Mouse (Mus musculus): ENCODE results near the gene Gm10354. TPM values are rescaled to one million over a fixed set of nuclear protein-coding genes. Genes with fewer than 3 reads are reported as not detected.
"Not testable (repeated sequence)": the region's sequence is repeated elsewhere in the genome, so short reads cannot be mapped to it uniquely, and the experiment has no call there.

Gm10354 gene
- polyA plus RNA-seq (2015; fragmentation: Nextera tagmentation; extraction: Ambion mirVana): not detected in 2 replicates

GRCm38 (mm10) chr5:14978835-14979234, at the start of gene Gm10354:
Gm10354 (minus strand) TSS chr5:14978935.
- not testable (repeated sequence) for H3K27ac ChIP-seq (ENCODE audit: low read length); H3K27me3 ChIP-seq (replicated peaks; ENCODE audit: insufficient read depth, low read length); H3K9me3 ChIP-seq (ENCODE audit: low read length); H3K4me1 ChIP-seq (ENCODE audit: insufficient read depth, low read depth, low read length); H3K4me2 ChIP-seq (replicated peaks; ENCODE audit: low read depth, low read length); H3K36me3 ChIP-seq (ENCODE audit: insufficient read depth, low read length); H3K9ac ChIP-seq (replicated peaks; ENCODE audit: low read depth); H3K4me3 ChIP-seq (ENCODE audit: low read depth, low read length); DNase-seq (ENCODE audit: low spot score); ATAC-seq
- no CpG with 5 or more reads among the region's 1 CpGs for WGBS

- H3K36me3 ChIP-seq (ENCODE audit: insufficient read depth, low read length); H3K9me3 ChIP-seq (ENCODE audit: low read length); ATAC-seq; H3K9ac ChIP-seq (replicated peaks; ENCODE audit: low read depth); DNase-seq (ENCODE audit: low spot score); H3K4me2 ChIP-seq (replicated peaks; ENCODE audit: low read depth, low read length); H3K27me3 ChIP-seq (replicated peaks; ENCODE audit: insufficient read depth, low read length); H3K4me3 ChIP-seq (ENCODE audit: low read depth, low read length); H3K4me1 ChIP-seq (ENCODE audit: insufficient read depth, low read depth, low read length); H3K27ac ChIP-seq (ENCODE audit: low read length): not testable (repeated sequence)
- 100% methylated on average over 1 of the region's 1 CpGs for WGBS
These were observed 45.6 kb upstream of the Gm10354 start for GRCm38 (mm10) chr5:15024316-15024715.

GRCm38 (mm10) chr5:15020067-15020466, 41.3 kb upstream of the Gm10354 start:
- not testable (repeated sequence) for H3K4me2 ChIP-seq (replicated peaks; ENCODE audit: low read depth, low read length); H3K36me3 ChIP-seq (ENCODE audit: insufficient read depth, low read length); H3K4me1 ChIP-seq (ENCODE audit: insufficient read depth, low read depth, low read length); H3K9me3 ChIP-seq (ENCODE audit: low read length); ATAC-seq; H3K9ac ChIP-seq (replicated peaks; ENCODE audit: low read depth); H3K27me3 ChIP-seq (replicated peaks; ENCODE audit: insufficient read depth, low read length); H3K4me3 ChIP-seq (ENCODE audit: low read depth, low read length); H3K27ac ChIP-seq (ENCODE audit: low read length)
- WGBS: 56% methylated on average over 2 of the region's 2 CpGs
- peak; percentile 5 for DNase-seq (ENCODE audit: low spot score)

GRCm38 (mm10) chr5:15010639-15011582, 32.2 kb upstream of the Gm10354 start:
- not testable (repeated sequence) for H3K27me3 ChIP-seq (replicated peaks; ENCODE audit: insufficient read depth, low read length); H3K9me3 ChIP-seq (ENCODE audit: low read length); H3K9ac ChIP-seq (replicated peaks; ENCODE audit: low read depth); H3K27ac ChIP-seq (ENCODE audit: low read length); H3K36me3 ChIP-seq (ENCODE audit: insufficient read depth, low read length); H3K4me3 ChIP-seq (ENCODE audit: low read depth, low read length); H3K4me2 ChIP-seq (replicated peaks; ENCODE audit: low read depth, low read length); H3K4me1 ChIP-seq (ENCODE audit: insufficient read depth, low read depth, low read length)
- ATAC-seq (peak; percentile 25; the same call in 1 of the 2 replicates), DNase-seq (ENCODE audit: low spot score) (peak; percentile 7)
- 79% methylated on average over 11 of the region's 11 CpGs for WGBS

- not testable (repeated sequence) for H3K27me3 ChIP-seq (replicated peaks; ENCODE audit: insufficient read depth, low read length); H3K27ac ChIP-seq (ENCODE audit: low read length); H3K36me3 ChIP-seq (ENCODE audit: insufficient read depth, low read length); H3K4me1 ChIP-seq (ENCODE audit: insufficient read depth, low read depth, low read length); H3K9me3 ChIP-seq (ENCODE audit: low read length); H3K4me3 ChIP-seq (ENCODE audit: low read depth, low read length); H3K4me2 ChIP-seq (replicated peaks; ENCODE audit: low read depth, low read length); ATAC-seq; H3K9ac ChIP-seq (replicated peaks; ENCODE audit: low read depth)
- peak; percentile 5 for DNase-seq (ENCODE audit: low spot score)
- WGBS: 53% methylated on average over 3 of the region's 3 CpGs
These were observed 28.2 kb upstream of the Gm10354 start for GRCm38 (mm10) chr5:15006907-15007306.

- 64% methylated on average over 3 of the region's 3 CpGs for WGBS
- not testable (repeated sequence) for ATAC-seq; H3K4me3 ChIP-seq (ENCODE audit: low read depth, low read length)
These were observed 27.6 kb upstream of the Gm10354 start for GRCm38 (mm10) chr5:15006288-15006687.

GRCm38 (mm10) chr5:15005584-15005983, 26.8 kb upstream of the Gm10354 start:
- H3K36me3 ChIP-seq (ENCODE audit: insufficient read depth, low read length); H3K9ac ChIP-seq (replicated peaks; ENCODE audit: low read depth); H3K4me3 ChIP-seq (ENCODE audit: low read depth, low read length); H3K27me3 ChIP-seq (replicated peaks; ENCODE audit: insufficient read depth, low read length); DNase-seq (ENCODE audit: low spot score); H3K9me3 ChIP-seq (ENCODE audit: low read length); H3K27ac ChIP-seq (ENCODE audit: low read length); H3K4me2 ChIP-seq (replicated peaks; ENCODE audit: low read depth, low read length); H3K4me1 ChIP-seq (ENCODE audit: insufficient read depth, low read depth, low read length): not testable (repeated sequence)
- 0 out of 2 replicates have a peak, but pooled peaks have one; percentile 18 for ATAC-seq
- 50% methylated on average over 2 of the region's 4 CpGs for WGBS

More at GRCm38 (mm10) chr5:15006288-15006687, 27.6 kb upstream of the Gm10354 start:
- not testable (repeated sequence) for H3K9ac ChIP-seq (replicated peaks; ENCODE audit: low read depth); H3K36me3 ChIP-seq (ENCODE audit: insufficient read depth, low read length); H3K27me3 ChIP-seq (replicated peaks; ENCODE audit: insufficient read depth, low read length); H3K4me2 ChIP-seq (replicated peaks; ENCODE audit: low read depth, low read length); H3K9me3 ChIP-seq (ENCODE audit: low read length); H3K4me1 ChIP-seq (ENCODE audit: insufficient read depth, low read depth, low read length); H3K27ac ChIP-seq (ENCODE audit: low read length)
- peak; percentile 4 for DNase-seq (ENCODE audit: low spot score)

GRCm38 (mm10) chr5:15004569-15005562, 26.1 kb upstream of the Gm10354 start:
- not testable (repeated sequence) for H3K27me3 ChIP-seq (replicated peaks; ENCODE audit: insufficient read depth, low read length); H3K27ac ChIP-seq (ENCODE audit: low read length)

GRCm38 (mm10) chr5:14998077-14998476, 19.3 kb upstream of the Gm10354 start:
- not testable (repeated sequence) for ATAC-seq; H3K4me3 ChIP-seq (ENCODE audit: low read depth, low read length); H3K9me3 ChIP-seq (ENCODE audit: low read length); H3K36me3 ChIP-seq (ENCODE audit: insufficient read depth, low read length); H3K4me2 ChIP-seq (replicated peaks; ENCODE audit: low read depth, low read length); H3K4me1 ChIP-seq (ENCODE audit: insufficient read depth, low read depth, low read length); H3K27ac ChIP-seq (ENCODE audit: low read length); DNase-seq (ENCODE audit: low spot score); H3K27me3 ChIP-seq (replicated peaks; ENCODE audit: insufficient read depth, low read length); H3K9ac ChIP-seq (replicated peaks; ENCODE audit: low read depth)
- WGBS: 77% methylated on average over 9 of the region's 9 CpGs

More at GRCm38 (mm10) chr5:15004569-15005562, 26.1 kb upstream of the Gm10354 start:
- H3K9me3 ChIP-seq (ENCODE audit: low read length); H3K4me3 ChIP-seq (ENCODE audit: low read depth, low read length); H3K4me1 ChIP-seq (ENCODE audit: insufficient read depth, low read depth, low read length); H3K9ac ChIP-seq (replicated peaks; ENCODE audit: low read depth); H3K4me2 ChIP-seq (replicated peaks; ENCODE audit: low read depth, low read length); H3K36me3 ChIP-seq (ENCODE audit: insufficient read depth, low read length): not testable (repeated sequence)
- peak; percentile 79 for ATAC-seq
- 69% methylated on average over 5 of the region's 5 CpGs for WGBS
- peak; percentile 4 for DNase-seq (ENCODE audit: low spot score)

Data from lung, postnatal 0 days (tissue).